Mouse (Mus musculus): ENCODE measurements at regions not wholly inside any gene's neighbourhood (a gene's known extent, or its start where the extent isn't known, plus 50 kb on each side); places are given as distances from the start of the nearest gene placed in this dataset.
"Not testable (repeated sequence)": the region's sequence is repeated elsewhere in the genome, so short reads cannot be mapped to it uniquely, and the experiment has no call there.

DNA sequence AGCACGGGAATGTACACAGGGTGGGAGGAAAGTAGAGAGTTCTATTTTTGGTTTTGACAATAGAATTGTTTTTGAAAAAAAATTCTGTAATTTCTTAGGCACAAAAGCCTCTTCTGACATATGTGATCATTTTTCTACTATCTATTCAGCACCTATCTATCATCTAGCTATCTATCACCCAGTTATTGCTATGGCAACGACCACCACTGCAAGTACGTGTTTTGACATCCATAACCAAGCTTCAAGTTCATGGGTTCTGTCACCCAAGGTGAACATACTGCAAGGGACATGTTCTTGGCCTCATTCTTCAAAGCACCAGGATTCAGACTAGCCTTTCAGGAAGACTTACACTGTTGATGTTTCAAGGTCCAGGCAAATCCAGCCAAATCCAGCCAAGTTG is 238.4 kb upstream of the Rarb start:
- DNase-seq (ENCODE audit: low spot score): no peak

DNA sequence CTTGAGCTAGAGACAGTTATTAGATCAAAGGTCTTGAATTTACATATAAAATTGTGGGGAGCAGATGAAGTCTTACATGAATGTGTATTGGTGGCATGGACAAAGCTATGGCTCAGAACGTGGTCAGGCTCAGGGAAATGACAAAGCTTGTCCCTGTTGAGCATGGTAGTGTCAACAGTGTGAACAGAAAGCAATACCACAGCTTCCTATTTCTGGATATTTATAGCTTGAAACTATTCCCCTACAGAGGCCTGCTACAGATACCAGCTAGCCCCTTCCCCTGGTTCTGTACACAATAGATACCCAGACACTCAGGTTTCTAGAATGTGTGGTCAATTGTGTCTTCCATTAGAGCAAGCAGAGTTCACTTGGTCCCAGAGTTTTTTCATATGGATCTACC is 236.8 kb upstream of the Rarb start:
- no peak for DNase-seq (ENCODE audit: low spot score)

DNA sequence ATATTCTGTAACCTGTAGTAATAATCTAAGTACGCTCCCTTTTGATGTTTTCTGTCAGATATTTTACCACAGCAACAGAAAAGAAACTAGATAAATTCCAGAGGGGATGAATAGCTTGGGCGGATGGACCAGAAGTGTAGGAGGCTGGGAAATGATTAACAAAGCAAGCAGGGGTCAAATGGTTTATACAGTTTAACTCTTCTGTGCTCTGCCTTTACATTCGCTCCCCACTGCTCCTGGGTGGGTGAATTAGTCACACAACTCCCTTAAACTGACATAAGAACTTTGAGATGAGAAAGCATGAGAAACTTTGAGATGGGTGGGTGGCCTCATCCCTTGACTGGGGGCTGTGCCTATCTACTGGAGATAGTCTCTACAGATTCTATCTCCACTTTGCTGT is 235.4 kb upstream of the Rarb start:
- DNase-seq (ENCODE audit: low spot score): no peak

DNA sequence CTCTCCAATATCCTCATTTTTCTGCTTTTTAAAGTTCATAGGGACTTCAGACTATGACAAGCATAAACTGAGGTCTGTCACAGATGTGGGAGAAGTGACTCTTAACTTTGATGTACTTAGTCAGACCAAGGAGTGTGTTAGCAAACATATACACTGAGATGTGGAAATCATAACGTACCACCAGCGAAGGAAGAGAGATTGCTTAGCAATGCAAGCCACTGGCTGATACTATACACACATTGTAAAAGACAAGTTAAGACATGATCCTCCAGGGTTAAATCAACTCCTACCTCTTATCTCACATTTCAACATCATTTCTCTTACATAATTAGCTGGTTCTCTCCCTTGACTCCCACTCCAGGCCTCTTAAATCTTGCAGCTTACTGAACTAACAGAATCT is 227.9 kb upstream of the Rarb start:
- DNase-seq (ENCODE audit: low spot score): no peak

DNA sequence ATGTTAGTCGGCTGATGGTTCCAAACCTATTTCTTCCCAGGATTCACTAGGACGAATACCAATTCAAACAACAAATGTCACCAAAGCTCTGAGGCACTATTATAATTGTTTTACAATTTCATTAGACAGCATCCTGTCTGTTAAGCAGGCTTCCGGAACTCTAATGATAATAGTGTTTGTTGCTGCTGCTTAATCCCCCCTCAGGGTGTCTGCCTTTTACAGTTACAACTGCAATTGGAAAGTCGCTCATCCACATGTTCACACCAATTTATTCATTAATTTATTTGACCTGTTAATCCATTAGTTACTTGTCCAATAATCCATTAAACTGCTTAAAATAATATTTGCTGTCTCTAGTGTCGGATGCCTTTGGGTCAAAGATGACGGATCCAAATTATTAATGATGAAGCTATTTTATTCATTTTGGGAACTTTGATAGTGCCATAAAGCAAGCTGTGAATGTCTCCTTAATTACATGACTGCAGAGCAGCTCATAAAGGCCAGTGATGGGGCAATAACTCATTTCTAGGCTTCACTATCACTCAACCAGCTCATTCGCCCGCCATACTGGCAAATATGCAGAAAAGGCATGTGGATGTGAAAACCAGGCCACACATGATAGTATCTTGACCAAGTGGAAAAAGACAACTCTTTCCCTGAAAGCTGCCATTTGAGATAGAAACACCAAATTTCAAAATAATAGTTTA is 226.6 kb upstream of the Rarb start:
- DNase-seq (ENCODE audit: low spot score): no peak

DNA sequence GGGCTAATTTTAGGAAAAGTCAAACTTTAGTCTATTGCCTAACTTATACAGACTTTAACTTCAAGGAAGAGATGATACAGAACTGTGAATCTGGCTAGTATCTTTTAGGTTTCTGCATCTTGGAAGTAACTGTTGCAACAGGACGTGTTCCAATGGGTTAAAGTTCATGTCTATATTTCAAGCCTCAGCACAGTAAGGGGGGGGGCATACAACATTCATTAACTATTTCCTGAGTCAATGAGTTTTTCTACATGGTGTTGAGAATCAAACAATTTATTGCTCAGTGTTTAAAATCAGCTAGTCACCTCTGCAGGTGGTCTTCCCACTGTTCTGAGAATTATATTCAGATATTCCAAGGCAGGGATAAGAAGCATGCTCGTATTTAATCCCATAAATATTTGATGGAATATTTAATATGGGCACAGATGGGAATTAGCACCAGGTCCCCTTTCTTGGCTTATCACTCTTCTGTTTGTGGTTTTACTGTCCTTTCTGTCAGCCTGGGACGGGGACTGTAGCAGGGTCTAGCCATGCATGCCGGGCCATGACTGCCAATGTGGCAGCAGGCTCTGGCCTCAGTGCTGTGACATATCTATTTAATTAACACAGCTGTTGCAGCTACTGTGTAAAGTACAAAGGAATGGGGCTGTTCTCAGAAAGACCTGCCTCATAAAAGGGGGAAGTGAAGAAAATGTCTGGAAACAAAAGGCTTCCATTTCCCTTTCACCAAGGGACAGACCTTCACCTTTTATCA is 201.8 kb upstream of the Rarb start:
- DNase-seq (ENCODE audit: low spot score): no peak

DNA sequence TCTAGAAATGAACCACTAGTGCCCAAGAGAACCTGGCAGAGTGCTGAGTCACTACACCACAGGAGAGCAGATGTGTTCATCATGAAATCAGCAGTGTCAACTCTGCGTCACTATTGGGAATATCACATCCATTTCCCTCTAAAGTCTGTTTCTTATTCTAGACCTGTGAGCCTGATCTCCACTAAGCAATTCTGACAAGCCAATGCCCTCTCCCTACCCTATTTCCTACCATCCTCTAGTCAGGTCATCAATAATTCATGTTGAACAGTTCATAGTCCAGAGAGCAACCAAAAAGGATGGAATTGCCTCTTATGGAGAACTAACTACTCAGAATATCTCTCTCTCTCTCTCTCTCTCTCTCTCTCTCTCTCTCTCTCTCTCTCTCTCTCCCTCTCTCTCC is 194.0 kb upstream of the Rarb start:
- DNase-seq (ENCODE audit: low spot score): no peak

DNA sequence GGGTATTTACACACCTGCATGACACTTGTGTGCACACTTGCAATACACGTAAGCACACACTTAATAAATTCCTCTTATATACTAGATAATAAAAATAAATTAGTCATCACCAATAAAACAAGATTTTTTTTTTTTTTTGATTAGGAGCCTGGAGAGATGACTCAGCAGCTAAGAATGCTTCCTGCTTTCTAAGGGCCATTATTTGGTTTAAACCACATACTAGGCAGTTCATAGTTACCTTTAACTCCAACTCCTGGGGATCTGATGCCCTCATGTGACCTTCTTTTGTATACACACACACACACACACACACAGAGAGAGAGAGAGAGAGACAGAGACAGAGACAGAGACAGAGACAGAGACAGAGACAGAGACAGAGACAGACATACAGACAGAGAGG is 193.2 kb upstream of the Rarb start:
- no peak for DNase-seq (ENCODE audit: low spot score)

DNA sequence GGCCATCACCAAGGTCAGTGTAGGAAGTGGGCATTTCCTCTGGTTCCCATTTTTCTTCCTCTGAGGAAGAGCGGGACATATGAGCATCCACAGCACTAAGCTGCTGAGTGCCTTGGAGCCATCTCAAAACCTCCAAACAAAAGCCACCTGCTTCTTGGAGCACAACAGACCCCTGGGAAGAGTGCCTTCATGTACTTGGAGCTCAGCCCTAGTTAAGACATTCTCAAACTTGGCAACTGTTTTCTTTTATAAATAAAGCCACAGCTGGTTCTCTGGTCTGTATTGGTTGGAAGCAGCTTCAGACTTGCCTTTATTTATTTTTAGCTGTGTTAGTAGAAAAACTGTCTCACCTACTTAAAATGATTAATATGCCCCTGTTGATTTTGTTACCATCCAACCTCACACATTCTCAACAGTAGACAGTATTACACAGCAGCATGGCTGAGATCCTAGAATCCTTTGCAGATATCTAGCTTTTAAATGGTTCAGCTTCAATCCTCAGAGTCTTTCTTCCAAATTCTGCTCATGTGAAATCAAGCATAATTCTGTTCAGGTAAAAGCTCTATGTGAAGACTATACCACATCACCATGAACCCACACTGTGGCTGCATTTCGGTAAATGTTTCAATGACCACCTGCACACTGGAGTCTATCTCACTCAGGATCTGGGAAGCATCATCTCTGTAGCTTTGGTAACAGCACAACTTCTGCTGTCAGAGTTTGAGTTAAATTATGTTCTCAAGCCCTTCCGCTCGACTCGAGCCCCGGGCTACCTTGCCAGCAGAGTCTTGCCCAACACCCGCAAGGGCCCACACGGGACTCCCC is 186.4 kb upstream of the Rarb start:
- no peak for DNase-seq (ENCODE audit: low spot score)

DNA sequence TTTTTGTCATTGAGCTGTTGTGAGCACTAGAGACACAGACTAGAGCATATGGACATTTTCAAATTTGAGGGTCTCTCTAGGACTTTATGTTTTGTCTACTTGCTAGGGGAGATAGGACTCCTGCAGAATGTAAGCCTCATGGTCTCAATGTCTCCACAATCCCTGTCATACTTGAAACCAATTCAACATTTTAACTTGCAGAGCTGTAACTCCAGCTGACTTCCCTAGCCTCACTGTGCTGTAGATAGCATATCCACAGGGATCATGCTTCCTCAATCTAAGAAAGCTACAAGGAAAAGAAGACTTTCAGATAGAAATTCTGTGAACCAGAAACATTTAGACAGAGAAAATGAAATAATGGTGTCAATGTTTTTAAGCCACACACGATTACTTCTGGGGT is 185.8 kb upstream of the Rarb start:
- DNase-seq (ENCODE audit: low spot score): no peak

DNA sequence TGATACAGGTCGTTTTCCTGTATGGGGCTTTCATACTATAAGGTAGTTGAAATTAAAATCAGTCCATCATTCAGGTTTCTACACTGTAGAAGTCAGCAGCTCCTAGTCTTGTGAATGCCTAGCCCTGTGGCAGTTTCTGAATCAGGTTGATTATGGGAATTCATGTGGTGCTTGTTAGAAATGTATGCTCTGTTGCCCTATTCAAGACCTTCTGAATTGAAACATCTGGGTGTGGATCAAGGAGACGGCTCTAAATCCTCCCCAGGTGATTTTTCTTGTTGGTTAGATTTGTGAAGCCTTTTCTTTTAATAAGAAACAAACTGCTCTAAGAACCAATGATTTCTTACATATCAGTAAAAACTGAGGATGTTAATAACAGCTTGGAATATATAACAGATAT is 177.8 kb upstream of the Rarb start:
- no peak for DNase-seq (ENCODE audit: low spot score)

DNA sequence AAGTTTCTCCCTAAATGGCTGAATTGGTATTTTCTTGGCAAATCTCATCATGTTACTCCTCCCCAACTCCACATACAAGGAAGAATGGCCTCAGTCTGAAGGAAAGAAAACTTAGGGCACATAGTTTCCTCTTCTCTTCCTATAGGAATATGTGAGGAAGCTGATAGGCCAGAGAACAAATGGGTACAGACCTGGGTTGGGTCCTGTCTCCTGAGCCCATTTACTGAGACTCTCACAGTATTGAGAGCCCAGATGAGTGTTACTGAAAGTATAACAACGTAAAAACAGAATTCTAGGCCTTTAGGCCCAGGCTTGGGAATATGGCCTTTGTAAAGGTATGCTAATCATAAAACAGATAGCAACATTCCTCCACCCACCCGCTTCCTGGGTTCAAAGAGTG is 152.0 kb upstream of the Rarb start:
- not testable (repeated sequence) for DNase-seq (ENCODE audit: low spot score)

DNA sequence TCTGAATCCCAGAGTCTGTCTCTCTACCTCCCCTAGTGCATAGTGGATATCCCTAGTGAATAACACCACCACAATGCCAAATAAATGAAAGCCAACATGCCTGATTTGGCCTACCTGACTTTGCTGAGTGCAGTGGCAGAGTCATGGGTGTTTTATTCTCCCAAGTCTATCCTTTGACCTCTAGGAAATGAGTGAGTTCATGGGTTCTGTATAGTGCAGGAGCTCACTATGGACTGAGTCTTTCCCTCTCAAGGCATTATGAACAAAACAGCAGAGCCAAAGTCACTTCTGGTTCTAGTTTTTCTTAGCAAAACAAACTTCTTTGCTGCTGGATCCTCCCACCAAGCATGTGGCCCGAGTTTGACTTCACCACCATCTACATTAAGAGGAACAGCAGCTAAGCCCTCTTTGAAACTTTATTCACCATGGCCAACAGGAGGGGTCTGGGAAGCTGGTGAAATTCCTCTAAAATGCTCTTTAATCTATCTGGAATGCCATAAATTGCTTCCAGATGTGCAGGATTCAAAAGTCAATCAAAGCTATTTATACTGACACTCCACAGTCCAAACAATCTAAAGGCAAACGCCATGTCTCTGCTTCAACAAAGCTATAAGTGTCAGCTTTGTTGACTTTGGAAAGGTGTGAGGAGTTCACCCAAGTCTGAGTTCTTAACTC is 145.9 kb upstream of the Rarb start:
- no peak for DNase-seq (ENCODE audit: low spot score)

DNA sequence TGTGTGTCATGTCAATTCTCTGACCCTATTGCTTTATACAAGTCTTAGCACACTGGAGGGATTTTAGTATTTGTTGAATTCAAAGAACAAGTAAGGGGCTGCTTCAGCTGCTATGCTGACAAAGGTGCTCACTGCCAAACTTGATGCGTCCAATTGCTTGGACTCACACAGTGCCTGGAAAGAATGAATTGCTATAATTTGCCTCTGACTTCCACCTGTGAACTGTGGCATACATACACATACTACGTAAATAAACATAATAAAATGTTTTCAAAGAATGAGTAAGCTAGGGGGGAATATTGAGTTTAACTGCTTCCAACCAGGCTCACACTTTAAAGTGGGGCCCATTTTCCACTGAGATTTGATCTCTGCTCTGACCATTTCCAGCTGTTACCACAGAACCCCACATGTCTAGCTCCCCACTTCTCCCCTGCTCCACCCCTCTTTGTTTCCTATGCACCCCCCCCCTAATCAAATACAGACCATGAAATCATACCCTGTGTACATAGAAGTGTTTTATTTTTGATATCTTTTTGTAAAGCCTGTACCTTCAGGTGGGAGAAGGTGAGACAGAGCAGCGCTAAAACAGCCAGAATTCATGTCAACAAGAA is 143.4 kb upstream of the Rarb start:
- no peak for DNase-seq (ENCODE audit: low spot score)

DNA sequence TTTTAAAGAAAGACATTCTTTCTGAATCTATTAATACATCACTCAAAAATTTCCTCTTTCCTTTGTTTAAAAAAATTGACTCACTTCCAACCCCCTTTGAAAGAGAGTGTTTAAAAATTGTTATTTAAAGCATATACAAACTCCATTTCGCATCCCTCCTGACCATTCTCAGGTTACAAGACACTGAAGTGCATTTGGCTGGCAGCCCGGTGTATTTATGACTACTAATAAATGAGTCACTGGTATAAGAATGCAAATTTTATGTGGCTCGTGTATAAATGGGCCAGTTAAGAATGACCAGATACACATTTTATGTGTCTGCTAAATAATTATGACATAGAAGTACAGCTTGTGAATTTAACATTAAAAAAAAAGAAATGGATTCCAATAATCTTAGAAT is 138.8 kb upstream of the Rarb start:
- DNase-seq (ENCODE audit: low spot score): peak; percentile 6

DNA sequence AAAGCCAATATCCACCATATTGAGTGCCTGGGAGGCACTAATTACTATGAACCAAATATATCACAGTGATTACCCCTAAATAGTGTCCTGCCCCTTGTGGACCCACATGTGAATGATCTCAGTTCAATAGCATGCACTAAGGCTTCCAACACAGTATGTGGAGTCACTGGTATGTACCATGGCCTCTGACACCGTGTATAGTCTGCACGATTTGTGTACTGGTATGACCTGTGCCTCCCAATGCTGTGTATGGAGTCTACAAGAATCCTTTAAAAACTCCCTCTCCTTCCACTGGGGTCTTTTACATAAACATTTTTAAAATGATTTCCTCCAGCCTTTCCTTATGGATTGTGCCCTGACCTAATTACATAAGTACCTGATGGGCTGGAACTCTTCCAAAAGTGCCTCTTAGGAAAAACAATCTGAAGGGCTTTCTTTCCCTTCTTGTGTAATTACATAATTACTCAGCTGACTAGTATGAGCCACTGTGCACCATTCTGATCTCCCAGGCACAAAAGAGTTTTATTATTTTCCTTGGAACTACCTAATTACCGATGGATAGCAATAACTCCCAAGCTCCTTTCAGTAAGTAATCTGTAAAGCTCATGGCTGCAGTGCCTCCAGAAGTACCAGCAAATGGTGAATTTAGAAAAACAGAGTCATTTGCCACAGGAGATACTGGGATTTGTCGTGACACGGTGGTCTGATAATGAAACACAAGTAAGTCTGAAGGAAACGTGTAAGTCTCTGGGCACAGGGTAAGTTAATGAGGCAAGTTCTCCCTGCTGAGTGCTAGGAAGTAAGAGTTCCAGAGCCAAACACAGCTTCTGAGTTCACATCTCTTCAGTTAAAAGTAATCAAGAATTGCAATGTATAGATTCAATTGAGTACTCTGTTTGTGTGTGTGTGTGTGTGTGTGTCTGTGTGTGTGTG is 135.8 kb upstream of the Rarb start:
- DNase-seq (ENCODE audit: low spot score): no peak

DNA sequence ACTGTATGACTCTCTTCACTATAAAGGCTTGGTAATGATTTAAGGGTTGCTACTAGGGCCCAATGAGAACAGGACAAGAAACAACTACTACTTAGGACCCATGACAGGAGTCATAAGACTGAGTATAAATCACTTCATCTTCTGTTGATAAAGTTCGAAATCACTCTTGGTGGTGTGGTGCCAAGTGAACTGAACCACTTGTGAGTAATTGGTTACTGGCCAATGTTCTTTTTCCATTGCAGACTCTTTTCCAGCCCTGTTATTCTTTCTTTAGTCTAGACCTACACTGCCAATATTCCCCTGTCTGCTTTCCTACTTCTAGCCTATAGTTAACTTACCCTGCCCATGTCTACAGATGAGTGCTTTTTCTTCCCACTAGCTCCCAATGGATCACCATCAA is 129.8 kb upstream of the Rarb start:
- DNase-seq (ENCODE audit: low spot score): no peak

DNA sequence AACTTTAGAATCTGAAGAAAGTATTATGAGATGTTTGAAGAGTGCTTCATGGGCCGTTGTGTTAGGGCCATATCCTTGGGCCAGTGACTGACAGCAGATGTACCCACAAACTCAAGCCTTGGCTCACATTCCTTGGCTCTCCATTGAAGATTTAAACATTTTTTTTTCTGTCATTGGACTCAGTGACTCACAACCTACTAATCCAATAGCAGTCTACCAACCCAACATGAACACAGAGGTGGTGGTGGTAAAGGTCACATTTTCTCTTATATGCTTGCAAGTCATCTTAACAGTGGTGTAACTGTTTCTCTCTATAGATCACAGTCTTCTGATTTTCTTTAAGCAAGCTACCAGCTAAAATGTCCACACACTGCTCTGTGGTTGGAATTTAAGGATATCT is 125.5 kb upstream of the Rarb start:
- DNase-seq (ENCODE audit: low spot score): no peak

DNA sequence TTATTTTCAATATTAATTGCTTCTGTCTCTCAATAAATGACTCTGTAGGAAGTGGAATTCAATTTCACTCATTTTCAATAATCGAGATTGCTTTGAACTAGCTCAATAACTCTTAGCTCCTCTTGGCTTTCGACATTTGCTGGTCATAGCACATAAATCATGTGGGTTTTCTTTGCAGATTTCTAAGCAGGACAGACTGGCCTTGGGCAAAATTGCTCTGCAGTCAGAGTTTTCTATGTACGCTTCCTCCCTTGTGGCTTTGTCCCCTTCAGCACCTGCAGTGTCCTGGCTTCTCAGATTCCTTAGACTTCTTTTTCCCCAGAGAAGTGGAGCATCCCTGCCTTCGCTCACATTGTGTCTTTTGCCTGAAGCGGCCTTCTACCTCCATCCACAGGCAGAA is 124.6 kb upstream of the Rarb start:
- no peak for DNase-seq (ENCODE audit: low spot score)

DNA sequence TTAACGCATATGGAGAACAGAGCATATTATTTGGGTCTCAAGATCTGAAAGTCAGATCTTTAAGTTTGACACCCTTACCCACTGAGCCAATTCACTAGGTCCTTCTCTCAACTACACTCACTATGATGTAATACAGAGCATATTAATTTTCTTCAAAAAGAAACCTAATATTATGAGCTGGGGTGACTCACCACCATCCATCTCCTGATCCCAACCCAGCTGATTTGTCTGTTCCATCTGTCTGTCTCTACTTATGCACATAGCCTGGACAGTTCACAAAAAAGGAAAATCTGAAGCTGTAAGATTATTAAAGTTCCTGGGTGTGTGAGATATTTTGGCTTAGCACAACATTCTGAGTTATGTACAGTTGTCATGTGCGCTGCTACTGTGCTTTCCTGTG is 108.2 kb upstream of the Rarb start:
- no peak for DNase-seq (ENCODE audit: low spot score)

DNA sequence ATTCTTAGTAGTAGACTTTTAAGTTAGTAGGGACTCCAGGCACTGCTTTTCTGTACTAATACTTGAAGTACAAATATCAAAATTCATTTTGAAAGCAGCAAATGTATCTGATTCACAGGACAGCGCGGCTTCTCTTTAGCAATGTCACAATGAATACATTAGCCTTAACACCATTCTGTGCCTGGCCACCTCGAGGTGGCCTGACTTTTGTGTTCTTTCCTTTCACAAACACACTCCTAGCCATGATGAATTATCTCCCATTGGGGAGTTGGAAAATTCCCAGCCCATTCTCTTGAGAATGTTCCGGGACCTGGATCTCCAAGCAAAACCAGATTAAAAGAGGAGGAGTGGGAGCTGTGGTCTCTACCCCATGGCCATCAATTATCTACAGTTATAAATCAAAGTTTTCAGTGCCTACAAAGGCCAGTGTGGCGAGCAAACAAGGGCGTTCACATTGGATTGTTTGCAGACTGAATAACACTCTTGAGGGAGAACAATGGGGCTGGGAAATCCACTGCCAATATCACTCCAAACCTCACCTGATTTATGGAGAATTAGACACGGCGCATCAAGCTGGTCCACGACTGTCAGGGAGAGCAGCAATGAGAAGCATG is 82.7 kb upstream of the Rarb start:
- DNase-seq (ENCODE audit: low spot score): no peak

All from MN1 (cell line).